Mouse (Mus musculus) layer of hippocampus, adult 8-10 months (tissue): ENCODE measurements around the gene Minos1. TPM values are rescaled to one million over a fixed set of nuclear protein-coding genes. Genes with fewer than 3 reads are reported as not detected.
A peak's percentile ranks its signal among the peaks of the same experiment; 100 is the strongest.

Experiments used
- DNase-seq, 2 experiments: peaks; one replicate each; pipeline ENCODE4 v3.0.0; 2022; ENCODE audit warnings: low spot score in 2 of 2
- total RNA-seq, 4 experiments: library from RNA; stranded (reverse); gene quantifications; 2 replicates each; pipeline ENCODE4 v1.2.4; 2022

Gene Minos1
- total RNA-seq, 4 experiments from 2014 or later: 187 to 234 (median 208) TPM

DNA sequence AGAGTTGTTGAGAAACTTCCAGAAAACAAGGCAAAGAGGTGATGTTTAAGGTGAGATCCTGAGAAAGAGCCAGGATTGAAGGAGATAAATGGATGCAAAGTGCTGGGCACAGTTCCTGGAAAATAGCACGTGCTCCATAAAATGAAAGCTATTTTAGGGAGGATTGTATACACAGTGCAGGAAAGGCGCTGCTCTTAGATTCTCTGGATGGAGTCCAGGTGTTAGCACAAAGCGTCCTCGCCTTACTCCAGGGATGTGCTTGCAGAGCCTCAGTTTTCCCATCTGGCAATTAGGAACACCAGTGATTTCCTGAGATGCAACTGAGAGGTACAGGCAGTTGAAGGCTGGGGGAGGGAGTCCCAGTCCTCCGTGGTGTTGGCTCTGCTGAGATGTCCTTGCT is 34.7 kb downstream of the Minos1 start:
- DNase-seq: no peak

- no peak for DNase-seq
Observed at GRCm38 (mm10) chr4:139095406-139095805, 35.5 kb downstream of the Minos1 start.

GRCm38 (mm10) chr4:139093196-139093530 is 37.8 kb downstream of the Minos1 start:
- DNase-seq: no peak

- DNase-seq: no peak
Observed at GRCm38 (mm10) chr4:139092356-139093195, 38.3 kb downstream of the Minos1 start, which contains the start of gene Nbl1. TSS of gene Nbl1 (minus strand) at chr4:139092993.

- no peak for DNase-seq
Observed at GRCm38 (mm10) chr4:139091478-139092355, 39.2 kb downstream of the Minos1 start.

- DNase-seq: no peak
Observed at GRCm38 (mm10) chr4:139091066-139091465, 39.8 kb downstream of the Minos1 start.

DNA sequence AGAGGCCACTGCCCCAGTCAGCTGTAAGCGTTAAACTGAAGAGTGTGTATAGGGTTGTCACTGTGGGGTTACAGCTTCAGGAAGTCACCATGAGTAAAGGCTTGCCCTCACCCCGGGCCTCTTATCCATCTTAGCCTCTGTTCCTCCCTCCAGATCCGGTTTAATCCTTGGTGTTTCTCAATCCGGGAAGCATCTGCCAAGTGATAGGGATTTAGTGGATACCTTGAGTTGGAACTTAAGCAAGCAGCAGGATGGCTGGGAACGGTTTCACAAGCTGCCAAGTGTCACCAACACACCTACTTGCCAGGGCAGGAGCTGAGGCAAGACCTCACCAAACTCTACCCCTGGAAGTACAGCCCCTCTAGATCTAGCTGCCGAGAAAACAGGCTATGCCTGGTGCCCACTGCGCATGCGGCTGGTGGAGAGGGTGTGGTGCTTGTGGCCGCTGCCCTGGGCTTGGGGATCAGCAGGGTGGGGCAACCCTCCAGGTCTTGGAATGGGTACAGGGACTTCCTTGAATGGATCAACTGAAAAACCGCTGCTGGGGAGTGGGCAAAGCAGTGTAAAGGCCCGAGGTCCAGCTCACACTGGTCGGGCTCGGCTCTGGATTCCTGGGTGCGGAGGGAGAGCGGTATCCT is 40.5 kb downstream of the Minos1 start:
- no peak for DNase-seq

DNA sequence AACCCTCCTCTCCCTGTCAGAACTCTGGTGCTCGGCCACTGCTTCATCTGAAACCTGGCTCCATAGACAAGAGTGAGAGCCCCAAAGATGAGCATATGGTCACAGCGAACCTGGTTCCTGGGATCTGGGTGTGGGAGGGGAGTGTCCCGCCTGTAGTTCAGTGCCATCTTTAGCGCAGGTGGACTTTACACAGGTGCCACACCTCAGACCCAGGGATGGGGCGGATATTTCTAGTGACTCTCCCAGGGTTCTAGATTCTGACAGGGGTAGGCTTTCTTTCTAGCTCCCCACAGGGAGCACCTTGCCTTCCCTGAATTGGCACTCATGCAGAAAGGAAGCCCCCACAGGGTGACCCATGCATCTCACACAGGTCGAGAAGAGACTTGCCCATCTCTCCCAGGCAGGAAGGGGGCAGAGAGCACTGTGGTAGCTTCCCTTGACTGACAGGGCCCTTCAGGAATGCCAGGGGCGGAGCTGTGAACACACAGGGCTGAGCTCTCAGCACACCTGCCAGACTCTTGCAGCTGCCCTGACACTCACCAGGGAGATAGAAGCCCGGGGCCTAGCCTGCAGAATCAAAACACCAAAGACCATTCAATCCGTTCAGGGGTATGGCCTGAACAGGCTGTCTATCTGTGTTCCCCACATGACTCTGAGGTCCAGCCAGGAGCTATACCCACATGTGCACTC is 41.8 kb downstream of the Minos1 start:
- no peak for DNase-seq

GRCm38 (mm10) chr4:139086984-139087383 is 43.9 kb downstream of the Minos1 start:
- no peak for DNase-seq

DNA sequence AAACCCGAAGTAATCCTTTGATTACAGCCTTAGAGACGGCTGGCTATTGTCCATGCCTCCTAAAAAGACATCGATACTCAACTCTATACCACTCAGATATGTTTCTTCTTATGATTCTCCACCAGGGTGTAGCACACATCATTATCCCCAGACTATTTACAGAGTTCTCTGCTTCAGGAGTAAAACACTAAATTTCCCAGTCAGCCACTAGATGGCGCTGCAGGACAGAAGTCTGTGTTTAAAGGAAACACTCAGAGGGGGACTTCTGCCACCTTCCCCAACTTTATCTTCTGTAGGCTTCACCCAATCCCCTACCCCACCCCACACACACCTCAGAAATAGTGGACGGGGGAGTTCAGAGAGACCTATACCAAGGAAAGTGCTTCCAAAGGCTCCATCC is 44.9 kb downstream of the Minos1 start:
- peak; percentile 71 to 92 for DNase-seq

DNA sequence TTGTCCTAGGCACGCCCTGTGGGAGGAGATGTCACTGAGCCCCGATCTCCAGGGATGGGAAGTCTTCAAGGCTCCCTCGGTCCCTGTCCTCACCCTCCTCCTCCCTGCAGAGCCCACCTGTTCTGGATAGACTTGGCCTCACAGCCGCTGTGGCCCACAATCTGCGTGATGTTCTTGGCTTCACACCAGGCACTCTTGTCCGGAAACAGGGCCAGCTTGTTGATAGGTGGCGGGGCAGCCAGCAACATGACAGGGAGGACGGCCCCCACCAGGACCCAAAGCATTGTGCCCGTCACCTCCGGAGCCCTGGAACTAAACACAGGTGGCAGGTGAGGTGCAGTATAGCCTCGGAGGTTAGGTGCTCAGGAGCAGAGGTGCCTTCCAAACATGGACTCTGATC is 45.6 kb downstream of the Minos1 start:
- DNase-seq: no peak

GRCm38 (mm10) chr4:139082790-139083564 is 47.9 kb downstream of the Minos1 start:
- no peak for DNase-seq

GRCm38 (mm10) chr4:139081270-139081931 is 49.5 kb downstream of the Minos1 start:
- peak in 1 of 2 experiments; percentile 71 for DNase-seq

- no peak for DNase-seq
Observed at GRCm38 (mm10) chr4:139080259-139080658, 50.7 kb downstream of the Minos1 start.

DNA sequence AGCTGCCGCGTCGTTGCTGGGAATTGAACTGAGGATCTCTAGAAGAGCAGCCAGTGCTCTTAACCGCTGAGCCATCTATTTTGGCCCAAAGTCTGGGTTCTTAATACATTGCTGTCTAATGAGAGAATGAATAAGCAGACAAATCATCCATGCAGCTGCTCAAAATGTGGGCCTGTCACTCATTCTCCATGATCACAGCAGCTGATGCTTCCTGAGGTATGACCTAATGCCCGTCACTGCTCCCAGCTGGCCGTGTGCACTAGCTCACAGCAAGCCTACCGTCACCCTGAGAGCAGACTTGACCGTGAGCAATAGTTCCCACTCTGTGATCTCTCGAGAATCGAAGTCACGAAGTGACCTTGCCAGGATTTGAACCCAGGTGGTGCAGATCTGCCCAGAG is 51.5 kb downstream of the Minos1 start:
- no peak for DNase-seq

DNA sequence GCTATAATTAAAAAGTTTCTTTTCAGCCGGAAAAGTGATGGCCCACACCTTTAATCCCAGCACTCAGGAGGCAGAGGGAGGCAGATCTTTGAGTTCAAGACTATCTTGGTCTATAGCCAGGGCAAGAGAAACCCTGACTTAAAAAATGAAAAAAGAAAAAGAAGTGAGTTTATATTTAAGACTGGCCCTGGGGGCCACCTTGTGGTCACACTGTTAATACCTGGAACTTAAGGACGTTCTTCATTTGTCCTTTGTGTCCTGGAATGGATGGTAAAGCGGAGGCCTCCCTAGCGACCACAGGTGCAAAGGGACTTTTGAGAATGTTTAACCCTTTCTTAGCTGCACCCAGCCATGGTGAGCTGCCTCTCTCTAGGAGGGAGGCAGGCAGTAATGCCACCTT is 52.2 kb downstream of the Minos1 start:
- DNase-seq: no peak

GRCm38 (mm10) chr4:139078313-139078712 is 52.6 kb downstream of the Minos1 start:
- DNase-seq: no peak

DNA sequence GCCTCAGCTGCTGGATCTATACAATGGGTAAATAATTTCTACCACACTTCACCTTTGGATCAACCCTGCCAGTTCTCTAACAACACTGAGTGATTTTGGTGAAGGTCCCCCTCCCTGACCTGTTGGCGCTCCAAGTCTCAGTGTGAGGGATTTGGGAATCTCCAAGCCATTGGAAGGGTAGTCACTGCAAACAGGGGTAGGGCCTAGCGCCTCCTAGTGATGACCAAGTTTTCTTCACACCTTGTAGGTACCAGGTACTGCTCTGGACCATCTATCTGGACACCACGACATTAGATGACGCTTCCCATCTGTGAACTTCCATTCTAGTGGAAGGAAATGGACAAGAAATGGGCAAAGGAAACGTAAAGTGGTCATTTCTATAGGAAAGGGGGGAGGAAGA is 55.0 kb downstream of the Minos1 start:
- no peak for DNase-seq

GRCm38 (mm10) chr4:139075041-139075711 is 55.7 kb downstream of the Minos1 start, which contains the start of gene Htr6:
TSS of gene Htr6 (minus strand) at chr4:139075570.
- DNase-seq: no peak
